Mouse (Mus musculus) cerebellum, postnatal 14 days (tissue): ENCODE measurements at regions not wholly inside any gene's neighbourhood (a gene's known extent, or its start where the extent isn't known, plus 50 kb on each side); places are given as distances from the start of the nearest gene placed in this dataset.

ENCODE experiments used
- DNase-seq, 2 experiments: peaks; one replicate each; pipeline ENCODE4 v3.0.0; 2021; ENCODE audit warnings: mixed read lengths in 2 of 2

- DNase-seq = peak; percentile 71 to 72
Observed at GRCm38 (mm10) chr9:34427711-34428110, 58.0 kb upstream of the Kirrel3 start.
